Mouse (Mus musculus): Measurements from ENCODE around the gene Mtx1.

Mtx1 gene

DNA sequence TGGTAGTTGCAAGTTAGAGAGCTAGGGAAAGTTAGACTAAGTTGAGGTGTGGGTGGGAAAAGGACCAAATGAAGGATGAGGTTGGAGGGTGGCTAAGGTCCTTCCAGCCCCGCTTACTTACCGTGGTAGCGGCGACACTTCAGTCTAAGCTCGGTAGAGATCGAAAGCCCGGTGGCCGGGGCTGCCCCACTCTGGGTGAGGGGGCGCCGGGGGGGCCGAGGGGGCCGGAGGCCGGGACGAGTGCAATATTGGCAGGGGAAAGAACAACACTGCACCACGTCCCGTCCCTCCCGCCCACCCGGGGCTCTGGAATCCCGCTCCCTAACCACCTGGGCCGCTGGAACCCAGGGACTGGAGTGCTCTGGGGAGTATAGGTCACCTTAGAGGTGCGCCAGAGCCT lies at the start of gene Mtx1:
Gene Mtx1, minus strand, starts transcription at position 189 of the 400 bp plus-strand sequence.
- DNase-seq (ENCODE audit: low spot score), result no peak

DNA sequence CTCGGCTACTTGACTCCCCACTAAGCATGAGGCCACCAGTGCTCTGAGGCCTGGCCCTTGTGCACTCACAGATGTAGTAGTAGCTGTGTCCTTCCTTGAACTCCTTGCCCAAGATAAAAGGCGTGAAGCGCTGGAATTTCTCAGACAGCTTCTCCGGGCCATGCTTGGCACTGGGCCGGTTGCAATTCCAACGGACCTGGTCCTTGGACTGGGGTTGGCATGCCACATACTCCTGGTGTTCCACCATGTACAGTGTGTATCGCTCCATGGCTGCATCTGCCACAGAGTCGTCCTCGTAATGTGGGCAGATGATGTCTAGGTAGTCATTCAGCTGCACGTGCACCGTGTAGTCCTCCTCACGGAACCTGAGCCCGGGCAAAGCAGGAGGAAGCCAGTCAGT lies 49.2 kb upstream of the Mtx1 start:
- DNase-seq (ENCODE audit: low spot score), result no peak

DNA sequence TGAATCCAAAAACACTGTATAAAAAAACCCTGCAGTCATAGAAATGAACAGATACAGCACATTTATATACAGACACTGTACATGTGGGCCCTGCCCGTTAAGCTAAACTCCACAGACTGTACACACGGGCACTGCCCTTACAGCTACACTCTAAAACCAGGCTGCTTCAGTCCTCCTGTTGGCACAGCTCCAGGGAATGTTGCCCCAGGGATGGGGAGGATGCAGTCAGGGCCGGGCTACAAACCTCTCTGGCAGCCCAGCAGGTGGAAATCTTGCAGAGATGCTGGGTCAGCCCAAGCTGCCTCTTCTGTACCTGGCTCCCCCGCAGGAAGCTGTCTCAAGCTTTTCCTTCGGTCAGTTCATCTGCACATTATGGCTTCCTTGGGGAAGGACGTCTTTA lies 44.9 kb upstream of the Mtx1 start:
- DNase-seq (ENCODE audit: low spot score), result no peak

DNA sequence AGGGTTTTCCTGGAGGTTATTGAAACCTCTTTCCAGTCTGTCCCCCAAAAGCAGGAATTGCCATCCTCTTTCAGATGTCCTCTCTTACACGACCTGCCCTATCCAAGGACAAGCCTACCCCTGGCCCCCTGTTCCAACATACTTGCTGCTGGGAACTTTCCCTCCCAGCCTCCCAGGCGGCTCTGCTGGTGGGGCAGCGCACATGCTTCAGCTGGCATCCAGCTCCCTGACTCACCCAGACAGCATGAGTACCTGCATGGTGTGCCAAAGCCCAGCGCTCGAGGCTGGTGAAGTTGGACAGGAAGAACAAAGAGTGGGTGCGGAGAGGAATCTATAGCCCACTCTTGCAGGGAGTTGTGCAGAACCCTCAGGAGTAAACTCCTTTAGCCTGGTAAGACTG lies 44.0 kb upstream of the Mtx1 start:
- no peak for DNase-seq (ENCODE audit: low spot score)

DNA sequence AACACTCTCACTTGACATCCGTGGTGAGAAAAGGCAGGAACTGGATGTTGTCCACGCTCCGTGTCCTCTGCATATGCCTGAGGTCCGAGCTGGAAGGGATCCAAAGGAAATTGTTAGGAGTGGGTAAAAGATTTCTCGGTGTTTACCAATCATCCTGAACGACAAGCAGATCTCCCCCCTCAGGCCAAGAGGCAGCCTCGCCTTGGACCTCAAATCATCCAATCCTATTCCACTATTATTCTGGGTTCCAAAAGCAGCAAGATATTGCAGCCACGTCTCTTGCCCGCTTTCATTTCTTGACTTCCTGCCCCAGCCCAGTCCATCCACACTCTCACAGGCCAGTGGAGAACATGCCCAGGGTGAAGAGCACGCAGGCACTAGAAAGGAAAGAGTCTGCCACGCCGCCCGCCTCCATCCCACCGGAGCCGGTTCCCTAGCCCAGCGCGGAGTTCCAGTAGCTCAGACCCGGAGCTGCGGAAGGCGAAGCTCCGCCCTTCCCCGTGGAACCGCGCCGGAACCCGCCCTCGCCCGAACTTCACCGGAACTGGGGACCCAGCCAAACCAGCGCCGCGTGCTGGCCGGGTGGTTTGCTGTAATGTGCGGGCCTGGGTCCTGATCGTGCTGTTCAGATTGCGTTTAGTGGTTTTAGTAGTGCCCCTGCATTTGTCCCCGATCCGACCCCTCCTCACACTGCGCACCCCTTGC lies 43.3 kb upstream of the Mtx1 start, which contains the start of gene Slc50a1:
Gene Slc50a1, minus strand, starts transcription at position 520 of the 705 bp plus-strand sequence.
- DNase-seq (ENCODE audit: low spot score), result peak; percentile 74

- DNase-seq (ENCODE audit: low spot score), result no peak
Observed at GRCm38 (mm10) chr3:89268916-89269315, 42.0 kb upstream of the Mtx1 start.

DNA sequence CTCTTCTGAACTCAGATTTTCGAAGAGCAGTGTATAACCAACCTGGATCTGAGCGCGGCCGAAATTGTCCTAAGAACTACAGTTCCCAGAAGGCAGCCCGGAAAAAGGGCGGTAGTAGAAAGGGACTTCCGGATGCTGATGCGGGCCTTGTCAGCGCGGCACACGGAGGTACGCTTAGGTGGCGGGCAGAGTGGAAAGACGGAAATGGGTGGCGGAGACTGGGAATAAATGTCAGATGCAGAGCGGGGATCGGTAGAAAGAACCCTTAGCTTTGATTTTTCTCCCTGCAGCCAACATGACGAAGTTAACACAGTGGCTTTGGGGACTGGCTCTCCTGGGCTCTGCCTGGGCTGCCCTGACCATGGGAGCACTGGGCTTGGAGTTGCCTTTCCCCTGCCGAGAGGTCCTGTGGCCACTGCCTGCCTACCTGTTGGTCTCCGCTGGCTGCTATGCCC lies 39.6 kb upstream of the Mtx1 start:
- peak; percentile 81 for DNase-seq (ENCODE audit: low spot score)

DNA sequence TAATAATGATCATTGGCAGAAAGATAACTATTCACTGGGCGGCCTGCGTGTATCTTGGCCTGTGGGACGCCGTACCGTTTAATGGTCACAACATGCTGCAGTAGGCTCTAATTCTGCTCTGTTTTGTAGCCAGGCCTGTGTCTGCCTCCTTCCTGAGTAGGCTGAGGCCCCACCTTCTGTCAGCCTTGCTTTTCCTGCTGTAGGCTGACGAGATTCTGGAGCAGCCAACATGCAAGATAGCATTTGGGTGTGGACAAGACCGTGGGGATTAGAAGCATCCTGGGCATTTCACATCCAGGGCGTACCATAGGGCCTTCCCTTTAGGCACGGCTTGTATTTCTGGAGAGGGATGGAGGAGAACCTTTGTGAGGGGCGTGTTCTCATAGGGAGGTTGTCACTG lies 35.5 kb upstream of the Mtx1 start:
- no peak for DNase-seq (ENCODE audit: low spot score)

DNA sequence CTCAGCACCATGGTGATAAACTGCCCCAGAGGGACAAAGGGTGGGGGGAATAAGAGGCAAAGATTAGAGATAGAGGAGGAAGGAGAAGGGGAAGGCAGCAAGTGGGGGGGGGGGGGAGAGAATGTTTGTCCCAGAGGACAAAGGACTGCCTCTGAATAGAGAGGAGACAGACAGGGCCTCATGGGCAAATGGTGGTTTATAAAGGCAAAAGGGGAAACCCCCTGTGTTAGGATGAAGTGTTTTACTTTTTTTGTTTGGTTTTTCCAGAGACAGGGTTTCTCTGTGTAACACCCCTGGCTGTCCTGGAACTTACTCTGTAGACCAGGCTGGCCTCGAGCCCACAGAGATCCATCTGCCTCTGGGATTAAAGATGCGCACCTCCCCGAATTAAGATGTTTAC lies 33.3 kb upstream of the Mtx1 start:
- no peak for DNase-seq (ENCODE audit: low spot score)

DNA sequence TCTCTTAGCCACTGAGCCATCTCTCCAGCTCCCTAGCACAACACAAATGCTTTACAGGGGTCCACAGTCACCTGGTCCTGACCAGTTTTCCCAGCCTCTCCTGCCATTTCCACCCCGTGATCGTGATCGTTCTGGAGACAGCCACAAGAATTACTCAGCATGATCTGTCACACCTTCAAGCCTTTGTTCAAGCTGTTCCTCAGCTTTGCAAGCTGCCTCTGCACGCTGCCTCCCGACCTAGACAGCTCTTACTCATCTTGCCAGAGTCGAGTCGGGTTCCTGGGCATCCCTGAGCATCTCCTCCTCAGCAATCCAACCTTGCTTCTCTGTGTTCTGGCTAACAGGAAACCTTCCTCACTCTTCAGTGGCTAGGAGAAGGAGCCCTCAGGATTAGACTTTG lies 32.2 kb upstream of the Mtx1 start, which contains the start of gene Dpm3:
Gene Dpm3, plus strand, starts transcription at position 283 of the 400 bp plus-strand sequence.
- no peak for DNase-seq (ENCODE audit: low spot score)

GRCm38 (mm10) chr3:89256177-89256576 lies 29.3 kb upstream of the Mtx1 start:
- no peak for DNase-seq (ENCODE audit: low spot score)

DNA sequence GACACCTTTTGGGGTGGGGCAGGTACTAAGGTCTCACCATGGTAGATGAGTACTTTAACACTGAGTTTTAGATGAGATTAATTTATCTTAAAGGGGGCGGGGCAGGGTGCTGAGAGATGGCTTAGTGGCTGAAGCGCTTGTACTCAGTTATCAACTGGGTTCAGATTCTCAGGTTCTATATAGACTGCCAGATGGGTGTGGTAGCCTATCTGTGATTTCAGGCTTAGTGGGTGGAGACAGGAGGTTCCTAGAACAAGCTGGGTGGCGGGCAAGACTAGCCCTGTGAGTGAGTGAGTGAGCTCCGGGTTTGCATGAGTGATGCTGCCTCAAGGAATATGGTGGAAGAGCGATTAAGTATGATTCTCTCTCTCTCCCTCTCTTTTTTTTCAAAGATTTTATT lies 28.1 kb upstream of the Mtx1 start:
- DNase-seq (ENCODE audit: low spot score), result no peak

GRCm38 (mm10) chr3:89251365-89251895 lies 24.5 kb upstream of the Mtx1 start:
- DNase-seq (ENCODE audit: low spot score), result peak; percentile 39

- DNase-seq (ENCODE audit: low spot score), result no peak
Observed at GRCm38 (mm10) chr3:89250435-89251040, 23.6 kb upstream of the Mtx1 start.

GRCm38 (mm10) chr3:89247466-89247865 lies 20.6 kb upstream of the Mtx1 start:
- no peak for DNase-seq (ENCODE audit: low spot score)

DNA sequence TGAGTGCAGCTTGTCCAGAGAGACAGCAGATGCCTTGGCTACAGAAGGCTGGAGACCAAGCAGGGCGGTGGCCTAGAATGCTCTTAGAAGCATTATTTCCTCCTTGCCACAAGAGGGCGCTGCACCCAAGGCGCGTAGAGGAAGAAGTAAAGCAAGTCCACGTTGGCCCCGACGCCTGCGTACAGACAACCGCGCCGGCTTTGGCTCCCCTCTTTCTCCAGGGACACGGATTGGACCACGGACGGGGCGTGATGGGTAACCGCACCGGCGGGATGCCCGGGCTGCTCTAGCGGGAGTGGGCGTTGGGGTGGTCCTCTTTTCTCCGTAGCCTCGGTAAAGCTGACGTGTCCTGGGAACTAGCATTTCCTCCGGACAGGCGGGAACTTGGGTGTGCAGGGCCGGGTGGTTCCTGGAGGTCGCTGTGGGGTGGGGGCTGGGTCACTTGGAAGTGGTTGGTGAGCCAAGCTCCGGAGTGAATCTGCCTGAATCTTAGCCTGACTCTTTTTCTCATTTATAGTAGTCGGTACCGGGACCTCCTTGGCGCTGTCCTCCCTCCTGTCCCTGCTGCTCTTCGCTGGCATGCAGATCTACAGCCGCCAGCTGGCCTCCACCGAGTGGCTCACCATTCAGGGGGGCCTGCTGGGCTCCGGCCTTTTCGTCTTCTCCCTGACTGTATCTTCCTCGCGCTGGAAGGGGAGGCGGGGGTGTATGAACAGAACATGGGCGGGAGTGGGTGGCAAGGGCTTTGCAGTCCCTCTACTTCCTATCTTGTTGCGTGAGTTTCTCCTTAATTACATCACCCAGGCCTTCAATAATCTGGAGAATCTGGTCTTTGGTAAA lies 19.6 kb upstream of the Mtx1 start, which contains the start of gene Trim46:
Gene Trim46, minus strand, starts transcription at position 49 of the 840 bp plus-strand sequence.
- DNase-seq (ENCODE audit: low spot score), result peak; percentile 89

GRCm38 (mm10) chr3:89245688-89246171 lies 18.8 kb upstream of the Mtx1 start, which contains the start of gene Krtcap2:
Gene Krtcap2 (plus strand): TSS chr3:89245966.
- peak; percentile 44 for DNase-seq (ENCODE audit: low spot score)

DNA sequence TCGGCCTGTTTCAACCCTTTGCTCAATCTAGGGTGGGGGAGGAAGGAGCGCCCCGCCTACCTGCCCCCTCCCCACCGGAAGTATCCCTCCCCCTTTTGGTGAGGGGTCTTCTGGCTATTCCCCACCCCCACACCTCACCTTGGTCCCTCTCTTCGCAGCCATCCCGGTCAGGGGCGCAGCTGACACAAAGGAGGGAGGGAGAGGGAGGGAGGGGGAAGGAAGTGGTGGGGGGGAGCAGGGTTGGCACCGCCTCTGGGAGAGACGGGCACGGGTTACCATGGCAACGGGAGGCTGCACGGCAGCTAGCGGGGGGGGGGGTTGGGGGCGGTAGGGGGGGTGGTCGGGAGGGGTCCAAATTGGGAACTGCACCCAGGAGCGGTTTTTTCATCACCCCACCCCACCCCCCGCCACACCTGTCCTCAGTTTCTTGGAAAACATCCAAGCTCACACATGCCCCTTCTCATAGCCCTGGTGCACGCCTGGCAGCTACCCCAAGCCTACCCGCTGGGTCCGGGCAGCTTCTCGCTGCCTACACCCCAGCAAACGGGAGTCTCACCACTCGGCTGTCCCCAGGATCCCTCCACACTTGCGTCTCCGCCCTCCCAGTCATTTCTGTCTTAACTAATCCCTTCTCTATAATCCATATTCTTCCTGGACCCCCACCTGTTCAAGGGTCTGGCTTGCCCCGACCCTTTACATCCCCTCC lies 18.2 kb upstream of the Mtx1 start:
- no peak for DNase-seq (ENCODE audit: low spot score)

- DNase-seq (ENCODE audit: low spot score), result no peak
Observed at GRCm38 (mm10) chr3:89244158-89244981, 17.5 kb upstream of the Mtx1 start.

DNA sequence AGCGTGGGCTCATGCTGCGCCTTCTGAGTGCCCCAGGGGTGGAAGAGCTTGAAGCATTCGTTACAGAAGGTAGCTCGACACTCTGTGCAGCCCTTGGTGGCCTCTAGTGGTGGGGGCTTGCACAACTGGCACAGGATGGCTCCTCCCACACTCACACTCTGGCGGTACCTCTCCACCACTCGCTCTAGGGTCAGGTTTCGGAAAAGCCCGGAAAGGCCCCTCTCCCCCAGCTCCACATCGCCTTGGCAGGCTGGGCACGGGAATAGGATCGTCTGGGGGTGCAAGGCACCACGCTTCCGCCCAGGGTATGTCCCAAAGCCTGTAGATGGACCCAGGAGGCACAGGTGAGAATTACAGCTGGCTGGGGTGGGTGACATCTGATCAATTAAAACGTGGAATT lies 16.7 kb upstream of the Mtx1 start:
- DNase-seq (ENCODE audit: low spot score), result no peak
